Mouse (Mus musculus): Measurements from ENCODE around the gene Ccdc137.
A peak's percentile ranks its signal among the peaks of the same experiment; 100 is the strongest.

Gene Ccdc137

GRCm38 (mm10) chr11:120463536-120463935, 5.6 kb downstream of the Ccdc137 start:
- DNase-seq = no peak

DNA sequence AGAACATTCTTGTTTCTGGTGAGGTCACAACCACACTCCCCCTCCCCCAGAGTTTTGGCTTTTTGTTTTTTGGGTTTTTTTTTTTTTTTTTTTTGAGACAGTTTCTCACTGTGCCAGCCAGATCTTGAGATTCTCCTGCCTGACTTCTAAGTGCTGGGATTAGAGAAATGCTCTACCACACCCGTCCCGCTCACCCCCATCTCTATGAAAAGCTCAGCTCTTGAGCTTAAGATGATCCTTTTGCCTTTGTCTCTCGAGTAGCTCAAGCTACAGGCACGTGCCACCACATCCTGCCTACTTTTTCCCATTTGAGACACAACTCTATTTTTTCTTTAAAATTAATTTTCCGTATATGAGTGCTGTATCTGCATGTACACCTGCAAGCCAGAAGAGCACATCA, 6.5 kb downstream of the Ccdc137 start:
- no peak for DNase-seq

DNA sequence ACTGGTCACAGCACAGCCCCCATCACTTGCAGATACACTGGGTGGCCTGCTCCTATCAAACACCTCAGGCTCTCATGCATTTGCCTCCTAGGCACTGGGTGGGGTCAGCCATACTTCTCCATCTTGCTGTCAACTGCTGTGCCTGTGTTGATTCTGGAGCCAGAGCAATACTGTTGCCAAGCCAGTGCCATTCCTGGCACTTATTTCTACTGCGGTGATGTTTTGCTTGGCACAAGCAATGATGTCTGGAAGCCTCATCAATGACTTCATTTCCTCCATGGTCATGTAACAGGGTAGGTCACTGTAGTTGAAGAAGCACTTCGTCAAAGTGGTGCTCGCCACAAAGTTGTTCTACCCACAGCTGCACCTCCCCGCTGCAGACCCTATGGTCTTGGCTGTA, 7.6 kb downstream of the Ccdc137 start:
- no peak for DNase-seq

DNA sequence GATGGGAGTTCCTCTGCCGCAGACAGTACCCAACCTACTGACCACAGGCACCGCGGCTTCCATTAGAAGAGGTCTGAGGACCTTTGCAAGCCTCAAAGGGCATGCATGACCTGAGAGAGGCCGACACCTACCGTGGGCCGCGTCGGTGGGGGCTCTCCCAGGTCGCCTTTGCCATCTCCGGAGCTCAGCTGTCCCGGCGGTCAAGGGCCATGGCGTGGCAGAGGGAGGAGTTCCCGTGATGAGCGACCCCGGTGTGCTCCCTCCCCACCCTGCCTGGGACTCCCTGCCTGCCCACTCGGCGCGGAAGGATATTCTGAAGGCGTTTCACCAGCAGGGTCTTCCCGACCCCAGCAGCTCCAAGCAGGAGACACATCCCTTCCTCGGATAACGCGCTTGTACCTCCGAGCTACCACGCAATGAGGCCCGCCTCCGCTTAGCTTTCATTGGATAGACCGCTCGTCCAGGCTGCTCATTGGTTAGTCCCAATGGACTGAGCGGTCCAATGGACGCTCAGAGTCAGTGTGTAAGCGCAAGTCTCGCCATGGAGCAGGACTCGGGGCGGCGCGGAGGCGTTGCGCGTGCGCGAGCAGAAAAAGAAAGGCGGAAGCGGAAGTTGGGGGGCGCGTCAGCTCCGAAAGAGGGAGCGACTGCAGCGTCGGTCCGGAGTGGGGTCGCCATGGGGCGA, 9.3 kb downstream of the Ccdc137 start, which contains the start of gene Arl16:
Arl16 (minus strand) TSS at position 557 of the 685 bp plus-strand sequence.
- DNase-seq = peak; percentile 94

GRCm38 (mm10) chr11:120467736-120468092, 9.8 kb downstream of the Ccdc137 start:
- no peak for DNase-seq

DNA sequence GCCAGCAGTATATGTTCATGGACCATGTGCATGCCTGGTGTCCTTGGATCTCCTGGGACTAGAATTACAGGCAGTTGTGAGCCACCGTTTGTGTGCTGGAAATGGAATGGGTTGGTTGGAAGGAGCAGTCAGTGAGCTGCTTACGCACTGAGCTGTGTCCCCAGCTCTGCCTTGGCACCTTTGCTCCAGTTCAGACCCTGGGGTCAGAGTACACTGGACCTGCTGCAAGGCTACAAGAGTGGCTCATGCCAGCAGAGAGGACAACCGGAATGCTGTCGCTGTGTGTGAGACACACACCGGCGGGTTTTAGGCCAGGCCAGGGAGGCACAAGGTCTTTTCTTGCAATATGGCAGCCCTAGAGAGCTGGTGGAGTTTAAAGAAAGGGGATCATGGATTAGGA, 14.1 kb downstream of the Ccdc137 start:
- DNase-seq = peak; percentile 70 to 80

DNA sequence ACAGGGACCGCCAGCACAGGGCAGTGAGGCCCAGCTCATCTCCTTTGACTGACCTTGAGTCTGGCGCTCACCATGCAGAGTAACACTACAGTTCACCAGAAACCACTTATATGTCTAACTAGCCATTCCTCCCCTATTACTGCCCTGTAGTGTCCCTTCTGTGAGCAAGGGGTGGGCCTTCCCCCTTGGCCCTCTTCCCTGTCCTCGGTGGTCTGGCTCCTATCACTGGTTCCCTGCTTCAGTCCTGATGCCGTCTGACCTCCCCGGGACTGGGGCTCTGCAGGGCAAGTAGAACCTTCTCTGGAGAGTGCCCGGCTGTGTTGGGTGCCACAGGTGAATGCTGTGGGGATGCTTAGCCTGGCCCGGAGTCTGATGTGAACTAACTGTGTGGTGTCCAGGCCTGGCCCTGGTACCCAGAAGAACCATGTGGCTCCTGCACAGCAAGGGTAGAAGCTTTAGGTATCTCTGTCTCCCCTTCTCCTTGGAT, 25.6 kb downstream of the Ccdc137 start:
- no peak for DNase-seq

DNA sequence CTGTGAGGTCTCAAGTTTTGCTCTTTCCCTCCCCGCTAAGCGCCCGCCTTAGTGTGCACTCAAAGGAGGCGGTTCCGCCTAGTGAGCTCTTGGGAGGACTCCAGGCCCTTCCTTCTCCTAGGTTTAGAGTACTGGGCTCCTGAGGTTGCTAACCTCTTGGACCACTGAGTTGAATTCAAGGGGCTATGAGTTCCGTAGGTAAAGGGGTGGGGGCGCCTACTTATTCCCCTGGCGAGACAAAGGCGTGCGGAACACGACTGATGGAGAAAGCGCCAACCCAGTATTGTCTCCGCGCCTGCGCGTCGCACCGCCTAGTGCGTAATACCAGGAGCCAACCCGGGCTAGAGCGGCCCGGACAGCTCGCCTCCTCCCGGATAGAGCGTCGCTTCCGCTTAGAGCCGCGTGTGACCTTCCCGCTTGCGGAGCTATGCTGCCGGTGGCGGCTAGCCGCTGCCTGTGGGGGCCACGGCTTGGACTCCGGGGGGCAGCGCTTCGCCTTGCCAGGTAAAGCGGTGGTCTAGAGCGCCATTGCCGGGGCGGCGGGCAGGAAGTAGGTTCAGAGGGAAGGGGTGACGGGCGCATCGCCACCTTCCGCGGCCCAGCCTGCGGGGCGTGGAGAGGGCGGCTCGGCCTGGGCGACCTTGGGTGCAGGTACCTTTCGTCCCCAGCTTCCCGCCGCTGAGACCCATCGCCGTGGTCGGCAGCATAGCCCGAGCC, 26.5 kb downstream of the Ccdc137 start, which contains the start of gene Mrpl12:
Mrpl12 (plus strand) TSS at position 349 of the 717 bp plus-strand sequence.
- DNase-seq = peak; percentile 88 to 89

- peak; percentile 77 to 82 for DNase-seq
Measured at GRCm38 (mm10) chr11:120485251-120485650, 27.3 kb downstream of the Ccdc137 start.

- no peak for DNase-seq
Measured at GRCm38 (mm10) chr11:120488516-120488915, 30.6 kb downstream of the Ccdc137 start.

- DNase-seq = peak; percentile 89 to 96
Measured at GRCm38 (mm10) chr11:120489054-120489761, 31.3 kb downstream of the Ccdc137 start.

- DNase-seq = no peak
Measured at GRCm38 (mm10) chr11:120490291-120491046, 32.6 kb downstream of the Ccdc137 start.

DNA sequence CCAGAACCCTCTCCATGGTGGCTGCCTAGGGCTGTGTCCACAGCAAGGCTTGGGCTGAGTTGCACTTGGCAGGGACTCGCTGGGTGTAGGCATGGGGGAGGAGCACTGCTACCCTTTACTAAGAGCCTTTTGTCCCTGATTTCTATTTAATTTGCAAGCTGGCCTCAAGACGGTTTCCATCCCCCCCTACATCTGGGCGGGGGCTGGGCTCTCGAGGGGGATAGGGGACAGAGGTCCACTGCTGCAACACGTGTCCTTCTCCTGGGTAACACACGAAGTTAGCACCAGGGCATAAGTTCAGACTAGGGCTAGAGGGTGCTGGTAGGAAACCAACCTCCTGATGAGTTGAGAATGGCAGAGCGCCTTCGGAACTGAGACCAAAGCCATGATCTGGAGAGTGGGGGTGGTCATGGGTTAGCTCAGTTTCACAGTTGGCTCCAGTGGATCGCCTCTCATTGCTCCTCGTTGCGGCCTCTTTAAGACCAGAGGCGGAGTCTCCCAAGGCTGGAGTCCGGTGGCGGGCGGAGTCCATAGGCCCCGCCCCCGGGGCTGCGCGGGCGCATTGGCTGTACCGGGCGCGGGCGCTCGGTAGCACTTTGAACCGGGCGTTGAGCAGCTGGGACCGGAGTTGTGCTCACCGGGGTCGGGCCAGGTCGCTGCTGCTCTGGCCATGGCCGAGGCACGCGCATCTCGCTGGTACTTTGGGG, 33.6 kb downstream of the Ccdc137 start, which contains the start of gene Slc25a10:
Slc25a10 (plus strand) TSS at position 524 of the 707 bp plus-strand sequence.
- peak; percentile 93 to 94 for DNase-seq

- peak; percentile 63 to 68 for DNase-seq
Measured at GRCm38 (mm10) chr11:120492024-120492877, 34.3 kb downstream of the Ccdc137 start.

DNA sequence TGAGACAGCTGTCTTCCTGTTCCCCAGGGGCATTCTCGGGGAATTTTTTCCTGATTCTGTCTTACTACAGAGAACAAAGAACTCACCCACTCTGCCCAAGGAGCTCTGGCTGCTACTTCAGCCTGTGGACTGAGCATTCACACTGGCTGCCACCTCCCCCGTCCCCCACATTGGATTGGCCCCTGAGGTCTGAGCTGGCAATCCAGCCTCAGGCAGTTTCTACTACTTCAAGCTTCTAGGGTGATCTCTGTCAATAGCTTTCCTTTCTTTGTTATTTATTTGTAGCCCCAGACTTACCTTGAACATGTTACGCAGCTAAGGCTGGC, 34.9 kb downstream of the Ccdc137 start:
- DNase-seq = no peak

DNA sequence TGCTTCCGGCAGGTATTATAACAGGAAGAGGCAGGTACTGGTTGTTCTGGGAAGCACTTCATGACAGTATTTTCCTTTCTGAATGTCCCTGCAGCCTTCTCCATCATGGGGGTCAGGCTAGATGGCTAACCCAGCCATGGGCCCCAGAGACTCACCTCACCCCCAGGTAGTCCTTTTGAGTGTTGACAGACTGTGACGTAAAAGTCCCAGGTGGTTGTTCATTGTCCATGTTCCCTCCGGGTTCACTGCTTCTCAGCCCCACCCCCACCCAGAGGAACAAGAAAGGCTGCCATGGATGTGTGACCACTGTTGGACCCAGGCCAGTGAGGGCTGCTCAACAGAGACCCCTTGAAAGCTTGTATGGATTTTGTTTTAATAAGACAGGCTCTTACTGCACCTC, 35.4 kb downstream of the Ccdc137 start:
- peak; percentile 41 to 46 for DNase-seq

GRCm38 (mm10) chr11:120493911-120494310, 36.0 kb downstream of the Ccdc137 start:
- DNase-seq = no peak

DNA sequence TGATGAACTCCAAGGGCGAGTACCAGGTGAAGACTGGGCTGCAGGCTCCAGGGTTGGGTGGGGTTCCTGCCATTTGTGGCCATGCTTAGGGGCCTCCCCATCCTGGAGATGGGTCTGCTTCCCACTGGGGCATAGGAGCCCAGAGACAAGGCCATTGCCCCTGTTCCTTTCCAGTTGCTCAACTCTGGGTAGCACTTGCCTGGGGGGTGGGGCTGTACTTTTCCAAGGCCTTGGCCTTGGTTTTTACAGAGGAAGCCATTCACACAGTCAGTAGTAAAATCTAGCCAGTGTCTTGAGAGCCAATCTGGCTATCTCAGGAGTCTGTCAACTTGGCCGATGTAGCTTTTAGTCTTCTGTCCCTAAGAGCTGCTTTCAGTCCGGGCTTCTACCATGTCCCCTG, 39.5 kb downstream of the Ccdc137 start:
- DNase-seq = no peak

DNA sequence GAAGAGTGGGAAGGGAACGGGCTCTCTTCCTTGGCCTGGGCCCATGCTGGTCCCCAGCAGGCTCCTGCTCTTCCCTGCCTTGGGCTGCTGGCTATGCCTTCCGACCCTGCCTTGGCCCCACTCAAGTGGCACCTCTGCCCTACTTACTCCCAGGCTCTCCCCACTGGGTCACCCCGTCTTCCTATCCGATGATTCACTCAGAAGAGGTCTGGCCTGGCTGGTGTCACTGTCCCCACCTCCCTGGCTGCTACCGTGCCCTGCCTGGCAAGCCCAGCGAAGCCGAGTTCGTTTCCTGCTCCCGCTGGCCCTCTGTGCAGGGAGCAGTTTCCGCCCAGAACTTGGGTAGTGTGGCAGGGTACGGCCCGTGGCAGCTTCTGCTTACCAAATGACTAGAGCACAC, 40.3 kb downstream of the Ccdc137 start:
- DNase-seq = no peak

- DNase-seq = no peak
Measured at GRCm38 (mm10) chr11:120498891-120499290, 41.0 kb downstream of the Ccdc137 start.

- no peak for DNase-seq
Measured at GRCm38 (mm10) chr11:120499894-120500293, 42.0 kb downstream of the Ccdc137 start.
